Mouse (Mus musculus) urinary bladder, postnatal 10 days (tissue): ENCODE measurements around the gene Pphln1.
"Not testable (repeated sequence)": the region's sequence is repeated elsewhere in the genome, so short reads cannot be mapped to it uniquely, and the experiment has no call there.

Source experiments
- DNase-seq: peaks from one replicate; pipeline ENCODE4 v3.0.0; 2022; ENCODE audit warnings: low spot score

Pphln1 gene

DNA sequence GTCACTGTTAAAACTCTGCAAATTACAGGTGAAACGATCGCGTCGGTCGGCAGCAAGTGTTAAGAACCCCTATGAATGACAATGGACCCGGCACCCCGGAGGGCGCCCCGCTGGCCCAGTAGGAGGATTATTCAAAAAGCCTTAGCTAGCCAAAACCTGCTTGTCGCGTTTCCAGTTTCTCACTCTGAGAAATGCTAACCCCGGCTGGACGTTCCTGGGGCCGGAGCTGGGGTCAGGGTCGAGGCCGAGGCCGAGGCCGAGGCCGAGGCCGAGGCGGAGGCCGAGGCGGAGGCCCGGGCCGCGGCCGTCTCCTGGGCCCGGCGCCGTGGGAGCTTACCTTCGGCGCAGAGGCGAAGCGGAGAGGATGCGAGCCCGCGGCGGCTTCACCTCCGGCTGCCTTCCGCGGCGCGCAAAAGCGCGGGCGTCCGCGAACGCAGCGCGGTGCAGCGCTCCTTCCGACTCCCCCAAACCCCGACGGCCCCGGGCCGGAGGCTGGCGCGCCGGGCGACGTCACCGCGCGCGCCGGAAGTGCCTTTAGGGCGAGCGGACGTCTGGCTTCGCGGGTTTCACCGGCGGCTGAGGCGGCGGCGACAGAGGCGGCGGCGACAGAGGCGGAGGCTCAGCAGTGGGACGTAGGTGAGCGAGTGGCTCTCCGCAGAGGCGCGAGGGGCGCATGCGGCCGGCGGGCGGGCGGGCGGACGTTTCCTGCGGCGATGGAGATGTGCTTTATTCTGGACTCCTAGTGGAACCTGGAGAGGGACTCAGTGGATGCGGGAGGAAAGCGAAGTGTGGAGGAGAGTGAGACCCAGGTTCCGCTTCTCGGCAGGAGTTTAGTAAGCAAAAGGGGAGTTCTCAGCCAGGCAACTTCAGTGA lies at the start of gene Pphln1, which contains the start of gene Zcrb1:
Gene Pphln1, plus strand, starts transcription at position 525 of the 873 bp plus-strand sequence.
Gene Zcrb1, minus strand, starts transcription at position 509 of the 873 bp plus-strand sequence.
- DNase-seq = peak; percentile 29

DNA sequence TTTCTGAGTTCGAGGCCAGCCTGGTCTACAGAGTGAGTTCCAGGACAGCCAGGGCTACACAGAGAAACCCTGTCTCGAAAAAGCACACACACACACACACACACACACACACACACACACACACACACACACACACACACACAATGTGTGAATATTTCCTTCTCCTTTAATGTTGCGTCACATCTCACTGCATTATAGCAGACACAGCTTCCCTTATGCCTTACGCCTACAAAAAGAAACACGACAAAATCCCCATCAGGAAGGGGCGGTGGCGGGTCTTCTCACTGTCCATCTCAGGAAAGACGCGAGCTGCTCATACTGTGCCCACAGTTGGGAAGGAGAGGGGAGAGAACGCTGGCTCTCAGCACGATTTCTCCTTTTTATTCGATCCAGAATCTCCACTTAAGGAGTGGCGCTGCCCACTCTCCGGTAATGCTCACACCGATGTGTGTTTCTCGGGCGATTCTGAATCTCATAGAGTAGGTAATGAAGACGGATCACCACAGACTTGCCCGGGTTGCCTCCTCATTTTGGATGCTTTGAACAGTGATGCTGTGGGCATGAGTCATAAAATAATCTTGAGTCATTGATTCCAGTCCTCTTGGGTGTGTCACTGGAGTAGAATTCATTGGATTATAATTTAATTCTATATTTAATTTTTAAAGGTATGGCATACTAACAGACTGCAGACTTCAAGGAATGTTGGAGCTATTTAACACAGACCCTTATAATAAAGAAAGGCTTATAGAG lies 39.6 kb upstream of the Pphln1 start:
- DNase-seq = no peak

DNA sequence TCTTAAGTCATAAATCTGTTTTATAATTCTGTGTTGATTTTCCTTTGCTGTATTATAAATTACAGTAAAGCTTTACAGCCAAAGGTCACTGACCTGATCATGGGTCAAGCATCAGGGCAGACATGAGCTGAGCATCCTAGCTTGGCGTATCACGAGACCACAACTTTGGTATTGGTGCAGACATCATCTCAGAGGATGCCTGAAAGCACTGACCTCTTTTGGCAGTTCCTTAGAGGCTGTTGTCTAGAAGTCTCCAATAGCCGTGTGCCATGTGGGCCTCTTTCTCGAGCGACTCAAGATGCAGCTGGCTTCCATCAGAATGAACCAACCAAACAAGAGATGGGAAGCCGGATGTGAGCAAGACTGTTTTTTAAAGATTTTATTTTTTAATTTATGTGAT lies 32.6 kb upstream of the Pphln1 start:
- DNase-seq = no peak

DNA sequence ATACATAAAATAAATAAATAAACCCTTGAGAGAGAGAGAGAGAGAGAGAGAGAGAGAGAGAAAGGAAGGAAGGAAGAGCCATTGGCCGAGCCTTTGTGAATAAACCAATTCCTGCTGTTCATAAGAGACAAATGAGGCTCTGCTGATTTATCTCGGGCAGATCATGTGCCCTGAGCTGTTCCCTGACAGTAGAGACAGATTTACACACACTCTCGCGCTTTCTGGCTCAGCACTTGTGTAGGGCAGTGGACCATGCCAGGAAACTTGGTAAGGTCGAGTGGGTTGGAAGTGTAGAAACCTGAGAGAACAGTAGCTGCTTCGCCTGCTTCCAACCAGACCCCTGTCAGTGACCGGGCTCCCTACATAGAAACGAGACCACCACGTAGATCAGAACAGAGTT lies 29.6 kb upstream of the Pphln1 start:
- DNase-seq = no peak

DNA sequence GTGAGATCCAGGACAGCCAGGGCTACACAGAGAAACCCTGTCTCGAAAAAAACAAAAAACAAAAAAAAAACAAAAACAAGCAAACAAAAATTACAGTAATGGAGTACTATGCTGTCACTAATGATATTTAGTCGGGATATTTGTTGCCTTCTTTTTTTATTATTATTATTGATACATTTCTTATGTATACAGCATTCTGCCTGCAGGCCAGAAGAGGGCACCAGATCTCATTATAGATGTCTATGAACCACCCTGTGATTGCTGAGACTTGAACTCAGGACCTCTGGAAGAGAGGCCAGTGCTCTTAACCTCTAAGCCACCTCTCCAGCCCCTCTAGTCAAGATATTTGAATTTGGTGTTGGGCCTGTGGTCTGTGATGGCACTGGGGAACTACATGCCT lies 26.3 kb upstream of the Pphln1 start:
- DNase-seq = no peak

DNA sequence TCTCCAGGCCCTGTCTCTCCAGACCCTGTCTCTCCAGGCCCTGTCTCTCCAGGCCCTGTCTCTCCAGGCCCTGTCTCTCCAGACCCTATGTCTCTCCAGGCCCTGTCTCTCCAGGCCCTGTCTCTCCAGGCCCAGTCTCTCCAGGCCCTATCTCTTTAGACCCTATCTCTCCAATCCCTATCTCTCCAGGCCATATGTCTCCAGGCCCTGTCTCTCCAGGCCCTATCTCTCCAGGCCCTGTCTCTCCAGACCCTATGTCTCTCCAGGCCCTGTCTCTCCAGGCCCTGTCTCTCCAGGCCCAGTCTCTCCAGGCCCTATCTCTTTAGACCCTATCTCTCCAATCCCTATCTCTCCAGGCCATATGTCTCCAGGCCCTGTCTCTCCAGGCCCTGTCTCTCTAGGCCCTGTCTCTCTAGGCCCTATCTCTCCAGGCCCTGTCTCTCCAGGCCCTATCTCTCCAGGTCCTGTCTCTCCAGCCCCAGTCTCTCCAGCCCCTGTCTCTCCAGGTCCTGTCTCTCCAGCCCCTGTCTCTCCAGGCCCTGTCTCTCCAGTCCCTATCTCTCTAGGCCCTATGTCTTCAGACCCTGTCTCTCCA lies 25.5 kb upstream of the Pphln1 start:
- DNase-seq = not testable (repeated sequence)

DNA sequence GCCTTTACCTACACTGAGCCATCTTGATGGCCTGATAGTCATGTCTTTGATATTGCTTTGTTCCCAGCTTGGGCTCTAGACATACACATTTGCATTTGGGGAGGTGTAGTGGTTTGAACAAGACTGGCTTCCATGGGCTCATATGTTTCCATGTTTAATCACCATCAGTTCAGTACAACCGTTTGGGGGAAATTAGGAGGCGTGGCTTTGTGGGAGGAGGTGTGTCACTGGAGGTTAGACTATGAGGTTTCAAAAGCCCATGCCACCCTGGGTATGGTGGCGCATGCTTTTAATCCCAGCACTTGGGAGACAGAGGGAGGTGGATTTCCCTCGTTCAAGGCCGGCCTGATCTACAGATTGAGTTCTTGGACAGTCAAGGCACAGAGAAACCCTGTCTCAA lies 22.5 kb upstream of the Pphln1 start:
- no peak for DNase-seq

DNA sequence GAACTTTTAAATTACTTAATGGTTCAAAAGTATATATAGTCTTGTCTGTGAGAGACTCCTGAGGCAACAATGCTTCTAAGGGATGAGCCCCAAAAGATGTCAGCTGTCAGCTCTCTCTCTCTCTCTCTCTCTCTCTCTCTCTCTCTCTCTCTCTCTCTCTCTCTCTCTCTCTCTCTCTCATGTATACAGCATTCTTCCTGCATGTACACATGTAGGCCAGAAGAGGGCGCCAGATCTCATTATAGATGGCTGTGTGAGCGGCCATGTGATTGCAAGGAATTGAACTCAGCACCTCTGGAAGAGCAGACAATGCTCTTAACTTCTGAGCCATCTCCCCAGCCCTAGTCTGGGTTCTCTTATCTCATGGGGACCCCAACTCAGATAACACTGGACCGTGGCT lies 19.0 kb upstream of the Pphln1 start:
- DNase-seq = no peak

DNA sequence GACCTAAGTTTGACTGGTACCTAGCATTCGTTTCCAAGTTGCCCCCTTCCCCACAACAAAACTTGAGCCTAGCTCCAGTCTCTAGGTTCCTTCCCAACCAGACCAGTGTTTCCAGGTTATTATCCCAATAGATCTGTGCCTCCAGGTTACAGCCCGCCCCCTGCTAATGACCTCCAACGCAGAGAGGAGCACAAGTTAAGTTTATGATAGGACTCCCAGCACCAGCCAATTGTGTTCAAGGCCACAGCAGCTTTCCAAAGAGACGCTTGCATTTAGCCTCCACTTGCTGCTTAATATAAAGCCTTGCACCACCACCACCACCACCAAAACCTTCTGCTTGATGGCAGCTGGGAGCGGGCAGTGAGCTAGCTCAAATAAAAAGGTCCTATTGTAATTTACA lies 16.8 kb upstream of the Pphln1 start:
- DNase-seq = no peak

DNA sequence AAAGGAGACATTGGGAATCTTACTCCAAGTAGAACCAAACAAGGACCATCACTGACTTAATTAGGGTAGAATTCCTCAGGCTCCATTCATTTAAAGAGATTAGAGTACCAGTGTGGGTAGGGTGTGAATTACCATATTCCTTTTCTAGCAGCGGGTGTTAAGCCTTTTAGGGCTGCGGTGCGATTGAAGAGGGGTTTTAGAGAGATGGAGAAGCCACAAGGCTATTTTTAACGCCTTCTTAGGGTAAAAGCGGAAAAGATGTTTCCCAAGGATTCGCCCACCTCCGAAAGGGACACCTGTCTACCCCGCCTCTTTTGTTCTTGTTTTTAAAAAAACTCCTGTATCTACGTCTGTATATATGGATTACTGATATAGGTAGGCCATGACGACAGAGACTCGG lies 881 bp upstream of the Pphln1 start:
- DNase-seq = no peak

DNA sequence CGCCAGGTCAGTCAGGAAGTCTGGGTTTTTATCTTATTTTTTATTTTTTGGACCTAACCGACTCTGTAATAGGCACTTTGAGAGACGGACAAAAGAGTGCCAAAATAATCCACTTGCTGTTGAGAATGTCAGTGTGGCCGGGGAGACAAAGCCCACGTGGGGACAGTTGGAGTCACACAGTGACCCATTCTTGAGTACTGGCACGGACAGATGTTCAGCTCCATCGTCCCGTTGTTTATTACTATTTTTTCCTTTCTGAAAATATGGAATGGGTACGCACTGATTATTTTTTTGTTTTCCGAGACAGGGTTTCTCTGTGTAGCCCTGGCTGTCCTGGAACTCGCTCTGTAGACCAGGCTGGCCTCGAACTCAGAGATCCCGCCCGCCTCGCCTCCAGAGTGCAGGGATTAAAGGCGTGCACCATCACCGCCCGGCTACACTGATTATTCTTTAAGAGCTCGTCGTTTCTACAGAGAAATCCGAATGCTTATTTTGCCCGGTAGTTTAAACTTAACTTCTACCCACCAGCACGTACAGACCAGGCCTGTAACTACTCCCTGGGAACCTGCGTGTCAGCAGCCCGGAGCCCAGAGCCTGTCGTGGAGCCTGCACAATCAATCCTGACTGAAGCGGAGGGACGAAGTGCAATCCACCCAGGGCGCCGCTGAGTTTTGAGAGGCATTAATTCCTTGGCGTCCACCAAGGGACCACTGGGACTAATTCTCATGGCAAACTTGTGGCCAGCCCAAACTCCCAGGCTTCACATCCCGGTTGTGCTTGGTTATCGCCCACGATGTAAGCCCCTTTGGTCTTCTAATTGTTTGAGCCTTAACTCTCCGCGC lies 770 bp downstream of the Pphln1 start:
- no peak for DNase-seq

DNA sequence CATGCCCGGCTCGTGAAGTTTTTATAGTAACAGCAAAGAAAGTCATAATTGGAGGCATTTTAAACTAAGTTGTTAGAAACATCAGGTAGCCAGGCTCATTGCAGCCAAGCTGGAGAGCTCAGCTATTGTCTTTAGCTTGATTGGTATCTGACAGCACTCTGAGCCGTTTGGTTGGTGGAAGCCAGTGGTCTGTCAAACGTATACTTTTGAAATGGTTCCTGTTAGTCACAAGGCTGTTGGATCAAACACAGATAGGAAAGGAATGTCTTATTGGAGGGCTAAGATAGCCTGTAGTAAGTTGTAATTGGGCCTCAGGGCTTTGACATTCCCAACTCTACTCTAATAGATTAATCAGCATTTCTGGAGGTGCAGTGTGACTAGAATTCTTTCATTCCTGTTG lies 3.3 kb downstream of the Pphln1 start:
- no peak for DNase-seq

DNA sequence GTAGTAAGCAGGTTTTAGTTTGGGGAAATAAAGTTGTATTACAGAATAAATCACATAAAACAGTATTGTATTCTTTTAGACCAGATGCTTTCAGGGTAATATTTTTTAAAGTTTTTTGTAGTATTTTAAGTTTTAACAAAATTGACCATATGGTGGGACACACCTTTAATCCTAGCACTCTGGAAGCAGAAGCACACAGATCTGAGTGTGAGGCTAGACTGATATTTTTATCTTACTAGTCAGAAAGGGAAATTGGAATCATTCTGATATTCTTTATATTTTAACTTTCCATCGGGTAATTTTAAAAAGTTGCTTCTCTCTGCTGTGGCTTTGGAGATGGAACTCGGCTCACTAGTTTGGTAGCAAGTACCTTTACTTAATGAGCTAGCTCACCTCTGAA lies 4.6 kb downstream of the Pphln1 start:
- DNase-seq = no peak

DNA sequence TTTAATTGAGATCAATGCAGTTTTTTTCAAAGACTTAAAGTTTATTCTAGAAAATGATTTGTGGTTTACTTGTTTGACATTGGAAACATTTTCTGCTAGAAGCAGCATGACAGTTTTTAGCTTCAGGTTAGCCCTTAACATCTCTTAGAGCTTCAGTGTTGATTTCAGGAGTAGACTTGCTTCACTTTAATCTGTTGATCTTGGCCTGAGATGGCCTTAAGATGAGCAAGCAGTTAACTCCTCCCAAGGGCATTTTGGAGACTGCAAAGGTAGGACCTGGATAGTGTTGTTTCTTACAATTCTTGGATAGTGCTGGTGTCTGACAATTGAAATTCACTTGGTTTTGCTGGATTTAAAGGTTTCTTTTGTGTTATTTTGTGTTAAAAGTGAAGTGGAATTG lies 6.7 kb downstream of the Pphln1 start:
- DNase-seq = no peak

DNA sequence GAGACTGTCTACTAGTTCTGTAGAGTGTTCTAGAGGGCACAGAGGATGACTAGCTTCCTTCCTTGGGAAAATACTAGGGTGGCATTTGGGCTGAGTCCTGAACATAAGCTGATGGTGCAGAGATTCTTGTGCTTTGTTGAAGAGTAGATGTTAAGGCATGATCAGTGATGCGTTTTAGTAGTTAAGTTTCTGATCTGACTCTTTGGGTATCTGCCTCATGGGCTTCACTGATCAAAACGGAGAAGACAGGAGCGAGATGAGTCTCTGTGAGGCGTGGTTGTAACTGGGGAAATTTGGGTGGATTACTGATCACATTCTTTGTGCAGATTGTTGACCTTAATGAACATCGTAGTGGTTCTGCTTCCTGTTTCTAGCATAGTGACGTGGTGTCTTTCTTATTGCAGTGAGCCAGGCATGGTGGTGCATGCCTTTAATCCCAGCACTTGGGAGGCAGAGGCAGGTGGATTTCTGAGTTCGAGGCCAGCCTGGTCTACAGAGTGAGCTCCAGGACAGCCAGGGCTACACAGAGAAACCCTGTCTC lies 7.4 kb downstream of the Pphln1 start:
- no peak for DNase-seq

DNA sequence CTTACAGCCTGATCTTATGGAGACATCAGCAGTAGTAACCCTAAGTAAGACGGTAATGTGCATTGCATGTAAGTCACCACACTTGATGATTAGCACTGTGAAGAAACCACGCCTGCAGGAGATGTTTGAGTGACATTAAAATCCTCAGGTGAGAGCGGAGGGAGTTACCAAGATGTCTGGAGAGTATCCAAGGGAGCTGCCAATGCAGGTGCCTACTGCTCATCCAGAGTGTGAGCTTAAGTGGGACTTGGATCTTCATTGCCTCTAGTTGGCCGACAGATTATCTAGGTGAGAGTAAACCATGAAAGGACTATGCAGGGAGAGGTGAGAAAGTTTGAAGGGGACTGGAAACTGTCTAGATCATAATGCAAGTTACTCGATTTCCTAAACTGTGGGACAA lies 8.3 kb downstream of the Pphln1 start:
- no peak for DNase-seq

DNA sequence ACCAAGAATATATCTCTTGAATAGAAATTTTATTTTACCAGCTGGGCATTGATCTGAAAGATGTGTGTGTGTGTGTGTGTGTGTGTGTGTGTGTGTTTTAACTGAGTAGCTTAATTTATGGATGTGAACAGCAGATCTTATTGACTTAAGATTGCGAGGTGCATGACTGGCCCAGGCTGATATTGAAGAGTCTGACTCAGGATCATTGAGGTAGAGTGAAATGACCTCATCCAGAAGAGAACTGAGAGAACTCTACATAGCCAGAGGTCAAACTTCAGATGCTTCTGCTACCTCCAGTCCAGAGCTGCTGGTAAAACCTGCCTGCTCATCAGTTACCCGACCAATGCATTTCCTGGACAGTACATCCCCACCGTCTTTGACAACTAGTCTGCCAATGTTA lies 14.3 kb downstream of the Pphln1 start:
- DNase-seq = no peak

DNA sequence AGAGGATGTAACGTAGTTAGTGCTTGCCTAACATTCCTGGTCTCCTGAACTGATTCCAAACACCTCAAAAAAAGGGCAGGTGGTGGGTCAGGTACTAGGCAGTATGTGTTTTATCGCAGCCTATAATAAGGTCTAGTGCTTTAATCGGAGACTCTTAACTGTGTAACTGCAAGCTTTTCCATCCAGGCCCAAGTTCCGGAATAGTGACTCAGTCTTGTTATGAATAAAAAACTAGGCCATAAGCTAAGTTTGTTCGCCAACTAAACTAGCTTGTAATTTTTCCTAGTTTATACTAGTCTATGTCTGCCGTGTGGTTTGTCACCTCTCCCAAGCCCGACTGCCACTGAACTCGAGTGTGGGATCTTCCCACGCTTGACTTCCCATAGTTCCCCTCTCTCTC lies 16.3 kb downstream of the Pphln1 start:
- no peak for DNase-seq

DNA sequence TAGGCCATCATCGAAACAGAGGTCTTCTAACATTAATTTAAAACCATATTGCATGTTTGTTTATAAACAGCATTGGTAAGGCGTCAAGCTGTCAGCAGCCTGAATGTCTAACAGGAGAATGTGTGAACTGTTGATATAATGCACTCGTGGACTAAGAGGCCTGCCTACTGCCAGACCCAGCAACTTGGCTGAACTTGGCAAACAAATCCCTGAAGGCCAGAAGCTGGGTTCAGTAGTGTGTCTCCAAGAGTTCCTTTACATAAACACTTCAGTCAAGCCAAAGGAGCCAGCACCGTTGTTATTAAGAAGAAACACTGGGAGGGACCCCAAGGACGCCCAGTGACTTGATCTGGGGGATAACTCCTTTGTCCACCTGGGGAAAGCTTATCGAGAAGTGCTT lies 18.1 kb downstream of the Pphln1 start:
- no peak for DNase-seq

DNA sequence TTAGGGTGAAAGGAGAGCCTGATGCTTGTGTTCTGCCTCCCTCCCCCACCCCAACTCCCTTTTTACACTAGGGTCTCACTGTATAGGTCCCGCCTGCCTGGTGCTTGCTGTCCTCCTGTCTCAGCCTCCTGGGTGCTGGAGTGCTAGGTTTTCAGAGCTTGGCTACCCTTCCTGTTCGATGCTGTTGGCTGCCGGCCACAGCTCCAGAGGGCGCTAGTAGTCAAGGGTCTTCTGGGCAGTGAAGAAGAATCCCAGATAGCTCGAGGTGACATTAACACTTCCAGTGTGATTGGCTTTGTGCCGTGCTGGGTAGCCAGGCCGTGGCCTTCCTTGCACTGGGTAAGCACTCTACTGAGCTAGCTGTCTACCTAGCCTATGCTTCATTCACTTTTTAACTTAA lies 22.4 kb downstream of the Pphln1 start:
- DNase-seq = no peak

DNA sequence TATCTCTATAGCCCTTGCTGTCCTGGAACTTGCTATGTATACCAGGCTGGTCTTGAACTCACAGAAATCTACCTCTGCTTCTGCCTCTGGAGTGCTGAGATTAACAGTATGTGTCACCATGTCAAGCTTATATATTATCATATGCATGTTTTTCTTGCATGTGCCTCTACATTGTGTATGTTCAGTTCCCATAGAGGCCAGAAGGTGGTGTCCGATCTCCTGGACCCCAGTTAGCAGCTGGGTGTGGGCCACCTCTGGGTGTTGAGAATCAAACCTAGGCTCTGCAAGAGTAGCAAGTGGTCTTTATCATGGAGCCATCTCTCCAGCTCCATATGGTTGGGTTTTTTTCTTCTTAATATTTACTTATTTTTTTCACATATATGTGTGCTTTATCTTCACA lies 24.4 kb downstream of the Pphln1 start:
- DNase-seq = no peak

DNA sequence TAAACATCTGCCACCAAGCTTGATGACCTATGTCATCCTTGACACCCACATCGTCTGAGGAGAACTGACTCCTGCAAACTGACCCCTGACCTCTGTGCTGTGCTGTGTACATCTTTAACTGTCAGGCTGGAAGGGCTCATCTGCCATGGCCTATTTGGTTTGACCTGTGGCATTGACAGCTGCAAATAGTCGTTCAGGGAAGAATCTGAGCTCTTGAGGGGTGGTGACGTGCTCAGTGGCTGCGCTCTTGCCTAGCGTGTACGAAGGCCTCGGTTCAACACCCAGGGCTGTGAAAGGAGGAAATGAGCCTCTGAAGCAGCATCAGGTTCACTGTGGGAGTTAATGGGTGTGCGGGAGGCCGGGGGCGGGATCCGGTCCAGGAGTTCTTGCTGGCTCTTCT lies 35.7 kb downstream of the Pphln1 start:
- no peak for DNase-seq
